In genomic region chr3:80913111-80913778, GRCm38 (mm10) we compare ENCODE assay signal across 10 mouse cellular contexts. TPM values are rescaled to one million over a fixed set of nuclear protein-coding genes. Genes with fewer than 3 reads are reported as not detected.
A peak's percentile ranks its signal among the peaks of the same experiment; 100 is the strongest.
DNase-seq lines count a peak whose midpoint lies in the region; ATAC-seq and TF ChIP-seq lines count a peak whose summit lies in the region.
"Had no signal": no experiment of that assay in that cellular context is flagged by ENCODE, and none has a peak within 500 bp of the region (broad histone marks: within the 10 kb centered on the region; RNA-seq: fewer than 3 reads in every experiment).

Gene Glrb, minus strand, starts transcription at chr3:80913660.

- peaks cover 12% of the 10 kb centered on the region for H3K4me1 ChIP-seq in forebrain, embryonic 15.5 days
- H3K4me1 ChIP-seq in hindbrain, postnatal 0 days (ENCODE audit: insufficient read depth, low read length), result no peaks in the 10 kb centered on the region
- peaks cover 5% of the 10 kb centered on the region; the same call in 1 of the 2 replicates for H3K4me1 ChIP-seq in limb, embryonic 15.5 days
- no peaks in the 10 kb centered on the region for H3K4me1 ChIP-seq in olfactory bulb, adult 2 months (ENCODE audit: control insufficient read depth, insufficient read depth, low read length)

- no peak for TF ChIP-seq CTCF in hindbrain, postnatal 0 days (IDR thresholded peaks at IDR 0.05; ENCODE audit: low read depth)
- TF ChIP-seq CTCF in olfactory bulb, adult 2 months (IDR thresholded peaks at IDR 0.05; ENCODE audit: insufficient read depth, low read depth, low read length), result no peak

- H3K9ac ChIP-seq in forebrain, embryonic 15.5 days (replicated peaks), result peak within 1 kb of the TSS; percentile 90
- H3K9ac ChIP-seq in hindbrain, postnatal 0 days (replicated peaks; ENCODE audit: low read length), result peak within 1 kb of the TSS; percentile 91
- H3K9ac ChIP-seq in limb, embryonic 15.5 days, result peak within 1 kb of the TSS; percentile 76

- no peaks in the 10 kb centered on the region for H3K36me3 ChIP-seq in forebrain, embryonic 15.5 days
- H3K36me3 ChIP-seq in hindbrain, postnatal 0 days (ENCODE audit: insufficient read depth, low read length), result no peaks in the 10 kb centered on the region
- 0 out of 2 replicates have a peak, but pooled peaks cover under 1% of the 10 kb centered on the region for H3K36me3 ChIP-seq in limb, embryonic 15.5 days

- peak; percentile 96 for ATAC-seq in forebrain, embryonic 15.5 days (replicated peaks)
- ATAC-seq in hindbrain, postnatal 0 days, result peak; percentile 94
- ATAC-seq in limb, embryonic 15.5 days (ENCODE audit: insufficient number of reproducible peaks, low FRiP score, low TSS enrichment, low read depth), result 0 out of 2 replicates have a peak, but pooled peaks have one; percentile 61

- H3K4me3 ChIP-seq in forebrain, embryonic 15.5 days, result peak within 1 kb of the TSS; percentile 89
- peak within 1 kb of the TSS; percentile 87 for H3K4me3 ChIP-seq in hindbrain, postnatal 0 days (ENCODE audit: low read length)
- peak within 1 kb of the TSS; percentile 74 for H3K4me3 ChIP-seq in limb, embryonic 15.5 days
- peak within 1 kb of the TSS; percentile 77 for H3K4me3 ChIP-seq in olfactory bulb, adult 2 months (ENCODE audit: insufficient read depth, low read depth, low read length)

- H3K27me3 ChIP-seq in forebrain, embryonic 15.5 days, result no peaks in the 10 kb centered on the region
- no peaks in the 10 kb centered on the region for H3K27me3 ChIP-seq in hindbrain, postnatal 0 days (ENCODE audit: insufficient read depth, low read length)
- H3K27me3 ChIP-seq in limb, embryonic 15.5 days, result no peaks in the 10 kb centered on the region

- H3K9me3 ChIP-seq in forebrain, embryonic 15.5 days, result no peaks in the 10 kb centered on the region
- H3K9me3 ChIP-seq in hindbrain, postnatal 0 days (ENCODE audit: low read length), result no peaks in the 10 kb centered on the region
- H3K9me3 ChIP-seq in limb, embryonic 15.5 days, result no peaks in the 10 kb centered on the region

- H3K4me2 ChIP-seq in forebrain, embryonic 15.5 days (replicated peaks), result peak within 1 kb of the TSS; percentile 90
- peak within 1 kb of the TSS; percentile 82 for H3K4me2 ChIP-seq in hindbrain, postnatal 0 days (ENCODE audit: low read depth, low read length)
- H3K4me2 ChIP-seq in limb, embryonic 15.5 days, result peak within 1 kb of the TSS; percentile 89

- under 1% methylated on average over 69 of the region's 76 CpGs for WGBS in forebrain, embryonic 15.5 days
- WGBS in hindbrain, postnatal 0 days, result 1% methylated on average over 76 of the region's 76 CpGs
- WGBS in limb, embryonic 15.5 days, result 1% methylated on average over 75 of the region's 76 CpGs
- WGBS in olfactory bulb, adult 2 months, result under 1% methylated on average over 68 of the region's 76 CpGs

- peak; percentile 88 for TF ChIP-seq POLR2A in olfactory bulb, adult 2 months (IDR thresholded peaks at IDR 0.05; ENCODE audit: insufficient read depth, low read depth, low read length)

- H3K27ac ChIP-seq in forebrain, embryonic 15.5 days (replicated peaks), result peak within 1 kb of the TSS; percentile 73
- H3K27ac ChIP-seq in hindbrain, postnatal 0 days, result peak within 1 kb of the TSS; percentile 82
- H3K27ac ChIP-seq in limb, embryonic 15.5 days, result 0 out of 2 replicates have a peak within 1 kb of the TSS, but pooled peaks have one; percentile 17
- H3K27ac ChIP-seq in olfactory bulb, adult 2 months (ENCODE audit: insufficient read depth, low read depth, low read length), result peak within 1 kb of the TSS; percentile 86

- peak; percentile 59 for DNase-seq in layer of hippocampus, adult 11-12 months (ENCODE audit: low spot score)
- DNase-seq in layer of hippocampus, adult 9-10 months (ENCODE audit: low spot score), result no peak
- DNase-seq in cerebellum, adult 11 months, result peak; percentile 64
- peak; percentile 73 for DNase-seq in hindbrain, postnatal 0 days (ENCODE audit: low spot score)
- no peak for DNase-seq in spleen, adult 18-20 months

RNA-seq across cellular contexts. Expression of gene Glrb, which starts in this region (rescaled TPM):
- polyA plus RNA-seq in forebrain, embryonic 15.5 days (2015; fragmentation: Nextera tagmentation; extraction: Ambion mirVana), result 32.7 and 33.4 TPM in 2 replicates
- total RNA-seq in hindbrain, postnatal 0 days (2014; rRNA removed), result 85.6 and 99.6 TPM in 2 replicates
- 85.7 and 88.4 TPM in 2 replicates for polyA plus RNA-seq in hindbrain, postnatal 0 days (2015; fragmentation: Nextera tagmentation; extraction: Ambion mirVana)
- polyA plus RNA-seq in limb, embryonic 15.5 days (2015; fragmentation: Nextera tagmentation; extraction: Ambion mirVana), result 16.1 and 16.7 TPM in 2 replicates
- 278 TPM in 1 of 2 replicates, not detected in the other for polyA plus RNA-seq in olfactory bulb, adult 2 months (2012; ENCODE audit: insufficient read depth, insufficient read length, low replicate concordance, missing spikeins)
- total RNA-seq: MEL; neutrophil, adult 5-6 weeks had no signal

Comparison
In these comparisons a context has a peak if more than half of its experiments do, and no peak if none do; other contexts are left out.
1. DNase-seq: peak in layer of hippocampus, adult 11-12 months (single experiment), cerebellum, adult 11 months (single experiment) and hindbrain, postnatal 0 days (single experiment); none in layer of hippocampus, adult 9-10 months (single experiment) and spleen, adult 18-20 months (0 of 2).
2. H3K27ac ChIP-seq: peak in every context shown above with its lines; median percentile 86 in olfactory bulb, adult 2 months; 82 in hindbrain, postnatal 0 days; 73 in forebrain, embryonic 15.5 days; 17 in limb, embryonic 15.5 days.
3. Peak in every context shown above with its lines, with median percentiles within 50 percentile points of each other: ATAC-seq, H3K4me2 ChIP-seq, H3K4me3 ChIP-seq and H3K9ac ChIP-seq.